Mouse (Mus musculus): ENCODE measurements at regions not wholly inside any gene's neighbourhood (a gene's known extent, or its start where the extent isn't known, plus 50 kb on each side); places are given as distances from the start of the nearest gene placed in this dataset.

DNA sequence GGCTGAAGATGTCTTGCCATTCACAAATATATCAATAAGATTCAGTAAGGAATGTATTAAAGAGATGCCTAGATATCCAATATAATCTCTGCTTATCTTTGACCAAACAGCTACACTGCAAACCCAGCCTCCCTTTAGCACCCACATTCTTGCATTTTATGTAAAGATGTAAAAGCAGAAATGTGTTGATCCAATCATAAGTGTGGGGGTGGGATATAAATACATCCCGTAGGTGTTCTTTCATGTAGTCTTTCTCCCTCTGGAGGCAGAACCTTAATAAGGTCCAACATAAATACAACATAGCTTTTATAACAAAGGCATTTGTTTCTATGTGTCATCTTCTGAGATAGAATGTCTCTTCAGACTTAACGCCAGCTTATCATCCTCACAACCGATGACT, 637.1 kb upstream of the Flrt2 start:
- Histone ChIP-seq H3K4me2 (ENCODE audit: low read depth, low read length) (no peak overlapping the region), H3K4me3 (ENCODE audit: low read depth, low read length) (no peak overlapping the region), H3K9ac (replicated peaks; ENCODE audit: low read length) (no peak overlapping the region), H3K27ac (replicated peaks; ENCODE audit: low read depth, low read length) (no peak overlapping the region), H3K27me3 (ENCODE audit: control insufficient read depth, insufficient read depth, low read length) (no peaks in the 10 kb centered on the region), H3K36me3 (replicated peaks; ENCODE audit: control insufficient read depth, insufficient read depth, low read depth, low read length) (no peaks in the 10 kb centered on the region), H3K9me3 (replicated peaks; ENCODE audit: control insufficient read depth, low read length) (no peaks in the 10 kb centered on the region), H3K4me1 (ENCODE audit: control insufficient read depth, insufficient read depth, low read length) (no peaks in the 10 kb centered on the region)
- ATAC-seq (replicated peaks; ENCODE audit: insufficient number of reproducible peaks, low FRiP score, low TSS enrichment, low read depth) (no peak), DNase-seq (ENCODE audit: low spot score) (no peak)
- 91% methylated on average over 3 of the region's 3 CpGs for WGBS

DNA sequence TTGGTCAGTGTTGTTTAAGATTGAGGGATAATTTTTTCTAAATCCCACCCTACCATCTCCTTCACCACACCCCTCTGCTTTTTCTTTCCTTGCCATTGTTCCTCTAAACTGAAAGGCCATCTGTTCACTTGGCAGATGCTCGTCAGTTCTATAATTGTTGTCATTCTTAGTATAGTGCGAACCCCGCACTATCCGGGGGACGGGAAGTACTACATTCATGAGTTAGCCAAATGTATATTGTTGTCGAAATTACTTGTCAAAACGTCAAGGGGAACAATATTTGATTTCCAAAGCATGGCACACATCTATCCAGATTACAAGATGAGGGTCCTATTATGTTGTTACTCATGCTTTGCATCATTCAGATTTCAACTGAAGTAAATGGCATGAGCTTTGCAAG, 635.1 kb upstream of the Flrt2 start:
- DNase-seq (ENCODE audit: low spot score) (no peak), ATAC-seq (replicated peaks; ENCODE audit: insufficient number of reproducible peaks, low FRiP score, low TSS enrichment, low read depth) (no peak)
- 71% methylated on average over 7 of the region's 7 CpGs for WGBS
- H3K4me1 ChIP-seq (ENCODE audit: control insufficient read depth, insufficient read depth, low read length), result no peaks in the 10 kb centered on the region
- H3K27me3 ChIP-seq (ENCODE audit: control insufficient read depth, insufficient read depth, low read length), result no peaks in the 10 kb centered on the region
- H3K4me2 ChIP-seq (ENCODE audit: low read depth, low read length), result no peak overlapping the region
- H3K9ac ChIP-seq (replicated peaks; ENCODE audit: low read length), result no peak overlapping the region
- H3K36me3 ChIP-seq (replicated peaks; ENCODE audit: control insufficient read depth, insufficient read depth, low read depth, low read length), result no peaks in the 10 kb centered on the region
- H3K27ac ChIP-seq (replicated peaks; ENCODE audit: low read depth, low read length), result no peak overlapping the region
- no peaks in the 10 kb centered on the region for H3K9me3 ChIP-seq (replicated peaks; ENCODE audit: control insufficient read depth, low read length)
- no peak overlapping the region for H3K4me3 ChIP-seq (ENCODE audit: low read depth, low read length)

GRCm38 (mm10) chr12:95059396-95059795, 632.6 kb upstream of the Flrt2 start:
- no peak overlapping the region for H3K4me2 ChIP-seq (ENCODE audit: low read depth, low read length)
- H3K36me3 ChIP-seq (replicated peaks; ENCODE audit: control insufficient read depth, insufficient read depth, low read depth, low read length), result no peaks in the 10 kb centered on the region
- H3K4me3 ChIP-seq (ENCODE audit: low read depth, low read length), result no peak overlapping the region
- H3K27ac ChIP-seq (replicated peaks; ENCODE audit: low read depth, low read length), result no peak overlapping the region
- no peak overlapping the region for H3K9ac ChIP-seq (replicated peaks; ENCODE audit: low read length)
- no peaks in the 10 kb centered on the region for H3K4me1 ChIP-seq (ENCODE audit: control insufficient read depth, insufficient read depth, low read length)
- ATAC-seq (replicated peaks; ENCODE audit: insufficient number of reproducible peaks, low FRiP score, low TSS enrichment, low read depth), result no peak
- DNase-seq (ENCODE audit: low spot score), result no peak
- H3K27me3 ChIP-seq (ENCODE audit: control insufficient read depth, insufficient read depth, low read length), result no peaks in the 10 kb centered on the region
- WGBS, result 87% methylated on average over 2 of the region's 2 CpGs
- no peaks in the 10 kb centered on the region for H3K9me3 ChIP-seq (replicated peaks; ENCODE audit: control insufficient read depth, low read length)

- Histone ChIP-seq H3K4me3 (ENCODE audit: low read depth, low read length) (no peak overlapping the region), H3K9me3 (replicated peaks; ENCODE audit: control insufficient read depth, low read length) (no peaks in the 10 kb centered on the region), H3K36me3 (replicated peaks; ENCODE audit: control insufficient read depth, insufficient read depth, low read depth, low read length) (no peaks in the 10 kb centered on the region), H3K27me3 (ENCODE audit: control insufficient read depth, insufficient read depth, low read length) (no peaks in the 10 kb centered on the region), H3K4me1 (ENCODE audit: control insufficient read depth, insufficient read depth, low read length) (no peaks in the 10 kb centered on the region), H3K27ac (replicated peaks; ENCODE audit: low read depth, low read length) (no peak overlapping the region), H3K4me2 (ENCODE audit: low read depth, low read length) (no peak overlapping the region), H3K9ac (replicated peaks; ENCODE audit: low read length) (no peak overlapping the region)
- DNase-seq (ENCODE audit: low spot score) (no peak), ATAC-seq (replicated peaks; ENCODE audit: insufficient number of reproducible peaks, low FRiP score, low TSS enrichment, low read depth) (no peak)
- WGBS, result 48% methylated on average over 2 of the region's 2 CpGs
Observed at GRCm38 (mm10) chr12:95072307-95072706, 619.7 kb upstream of the Flrt2 start.

GRCm38 (mm10) chr12:95119223-95119952, 572.6 kb upstream of the Flrt2 start:
- no peak overlapping the region for H3K4me3 ChIP-seq (ENCODE audit: low read depth, low read length)
- no peak overlapping the region for H3K9ac ChIP-seq (replicated peaks; ENCODE audit: low read length)
- no peaks in the 10 kb centered on the region for H3K36me3 ChIP-seq (replicated peaks; ENCODE audit: control insufficient read depth, insufficient read depth, low read depth, low read length)
- H3K27ac ChIP-seq (replicated peaks; ENCODE audit: low read depth, low read length), result no peak overlapping the region
- 69% methylated on average over 3 of the region's 3 CpGs for WGBS
- DNase-seq (ENCODE audit: low spot score) (no peak), ATAC-seq (replicated peaks; ENCODE audit: insufficient number of reproducible peaks, low FRiP score, low TSS enrichment, low read depth) (no peak)
- H3K4me1 ChIP-seq (ENCODE audit: control insufficient read depth, insufficient read depth, low read length), result no peaks in the 10 kb centered on the region
- no peaks in the 10 kb centered on the region for H3K27me3 ChIP-seq (ENCODE audit: control insufficient read depth, insufficient read depth, low read length)
- no peaks in the 10 kb centered on the region for H3K9me3 ChIP-seq (replicated peaks; ENCODE audit: control insufficient read depth, low read length)
- no peak overlapping the region for H3K4me2 ChIP-seq (ENCODE audit: low read depth, low read length)

DNA sequence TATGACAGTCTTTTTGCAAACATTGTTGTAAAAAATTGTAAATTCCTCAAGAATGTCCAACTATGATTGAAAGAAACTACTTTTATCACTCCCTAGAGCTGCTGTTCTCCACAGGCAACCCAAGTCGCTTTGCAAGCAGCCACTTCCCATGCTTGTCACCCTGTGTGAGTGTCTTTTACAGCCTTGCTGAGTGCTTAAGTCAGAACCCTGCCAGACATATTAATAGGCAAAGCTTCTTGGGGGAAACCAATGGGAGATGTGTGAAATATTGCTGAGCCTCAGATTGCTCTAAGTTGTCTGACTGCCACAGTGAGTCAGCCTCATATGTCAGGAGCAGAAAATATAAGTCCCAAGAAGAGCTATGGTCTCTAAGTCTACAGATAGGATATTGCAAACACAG, 559.2 kb upstream of the Flrt2 start:
- Histone ChIP-seq H3K36me3 (replicated peaks; ENCODE audit: control insufficient read depth, insufficient read depth, low read depth, low read length) (no peaks in the 10 kb centered on the region), H3K9me3 (replicated peaks; ENCODE audit: control insufficient read depth, low read length) (no peaks in the 10 kb centered on the region), H3K4me3 (ENCODE audit: low read depth, low read length) (no peak overlapping the region), H3K4me2 (ENCODE audit: low read depth, low read length) (no peak overlapping the region), H3K9ac (replicated peaks; ENCODE audit: low read length) (no peak overlapping the region), H3K27ac (replicated peaks; ENCODE audit: low read depth, low read length) (no peak overlapping the region), H3K27me3 (ENCODE audit: control insufficient read depth, insufficient read depth, low read length) (no peaks in the 10 kb centered on the region), H3K4me1 (ENCODE audit: control insufficient read depth, insufficient read depth, low read length) (no peaks in the 10 kb centered on the region)
- DNase-seq (ENCODE audit: low spot score), result no peak
- ATAC-seq (replicated peaks; ENCODE audit: insufficient number of reproducible peaks, low FRiP score, low TSS enrichment, low read depth), result no peak
- WGBS, result 77% methylated on average over 1 of the region's 1 CpGs

GRCm38 (mm10) chr12:95133482-95133881, 558.5 kb upstream of the Flrt2 start:
- Histone ChIP-seq H3K36me3 (replicated peaks; ENCODE audit: control insufficient read depth, insufficient read depth, low read depth, low read length) (no peaks in the 10 kb centered on the region), H3K4me2 (ENCODE audit: low read depth, low read length) (no peak overlapping the region), H3K27me3 (ENCODE audit: control insufficient read depth, insufficient read depth, low read length) (no peaks in the 10 kb centered on the region), H3K27ac (replicated peaks; ENCODE audit: low read depth, low read length) (no peak overlapping the region), H3K4me3 (ENCODE audit: low read depth, low read length) (no peak overlapping the region), H3K9me3 (replicated peaks; ENCODE audit: control insufficient read depth, low read length) (no peaks in the 10 kb centered on the region), H3K4me1 (ENCODE audit: control insufficient read depth, insufficient read depth, low read length) (no peaks in the 10 kb centered on the region), H3K9ac (replicated peaks; ENCODE audit: low read length) (no peak overlapping the region)
- DNase-seq (ENCODE audit: low spot score), result no peak
- WGBS, result 73% methylated on average over 4 of the region's 4 CpGs
- ATAC-seq (replicated peaks; ENCODE audit: insufficient number of reproducible peaks, low FRiP score, low TSS enrichment, low read depth), result no peak

GRCm38 (mm10) chr12:95138167-95138566, 553.9 kb upstream of the Flrt2 start:
- no peak overlapping the region for H3K27ac ChIP-seq (replicated peaks; ENCODE audit: low read depth, low read length)
- WGBS, result 77% methylated on average over 2 of the region's 2 CpGs
- H3K4me2 ChIP-seq (ENCODE audit: low read depth, low read length), result no peak overlapping the region
- H3K9ac ChIP-seq (replicated peaks; ENCODE audit: low read length), result no peak overlapping the region
- ATAC-seq (replicated peaks; ENCODE audit: insufficient number of reproducible peaks, low FRiP score, low TSS enrichment, low read depth), result no peak
- DNase-seq (ENCODE audit: low spot score), result no peak
- H3K4me3 ChIP-seq (ENCODE audit: low read depth, low read length), result no peak overlapping the region
- no peaks in the 10 kb centered on the region for H3K4me1 ChIP-seq (ENCODE audit: control insufficient read depth, insufficient read depth, low read length)
- no peaks in the 10 kb centered on the region for H3K9me3 ChIP-seq (replicated peaks; ENCODE audit: control insufficient read depth, low read length)
- no peaks in the 10 kb centered on the region for H3K36me3 ChIP-seq (replicated peaks; ENCODE audit: control insufficient read depth, insufficient read depth, low read depth, low read length)
- H3K27me3 ChIP-seq (ENCODE audit: control insufficient read depth, insufficient read depth, low read length), result no peaks in the 10 kb centered on the region

All from embryonic facial prominence, embryonic 11.5 days (tissue).